In the genomic region with DNA sequence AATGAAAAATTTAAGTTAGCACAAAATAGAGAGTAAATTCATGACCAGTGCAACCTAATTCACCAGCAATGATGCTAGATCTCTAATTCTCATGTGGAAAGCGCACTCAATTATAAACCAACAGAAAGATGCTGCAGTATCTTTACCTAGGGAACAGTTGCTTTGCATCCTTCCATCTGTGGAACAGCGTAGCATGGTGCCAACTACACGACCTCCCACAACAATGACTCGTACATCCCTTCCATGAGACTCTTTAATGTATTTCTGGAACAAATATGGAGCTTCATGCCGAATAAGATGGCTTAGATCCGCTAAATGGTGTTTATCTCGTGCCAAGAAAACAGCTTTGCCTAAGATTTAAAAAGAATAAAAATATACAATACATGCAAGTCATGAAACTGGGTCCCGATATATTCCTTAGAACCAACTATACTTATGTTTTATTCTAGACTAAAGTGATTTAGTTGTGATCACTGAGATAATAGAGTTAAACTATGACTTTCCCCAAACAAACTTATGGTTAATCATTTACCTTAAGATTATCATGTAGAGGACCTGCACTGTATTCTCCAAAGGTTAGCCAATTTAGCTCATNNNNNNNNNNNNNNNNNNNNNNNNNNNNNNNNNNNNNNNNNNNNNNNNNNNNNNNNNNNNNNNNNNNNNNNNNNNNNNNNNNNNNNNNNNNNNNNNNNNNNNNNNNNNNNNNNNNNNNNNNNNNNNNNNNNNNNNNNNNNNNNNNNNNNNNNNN, we compare ENCODE assay signal across 16 mouse cellular contexts. TPM values are rescaled to one million over a fixed set of nuclear protein-coding genes. Genes with fewer than 3 reads are reported as not detected.
"Had no signal": no experiment of that assay in that cellular context is flagged by ENCODE, and none has a peak within 500 bp of the region (broad histone marks: within the 10 kb centered on the region; RNA-seq: fewer than 3 reads in every experiment).

No protein-coding gene starts in this region.

- DNase-seq: kidney, adult 8-10 months; kidney, postnatal 25 days; lung, embryonic 14.5 days; lung, postnatal 10 days; lung, postnatal 4 days; thymus, adult 18-20 months; thymus, postnatal 14 days had no signal

- H3K27ac ChIP-seq: hindbrain, postnatal 0 days; limb, embryonic 15.5 days; liver, embryonic 15.5 days; midbrain, embryonic 10.5 days; midbrain, embryonic 15.5 days; neural tube, embryonic 13.5 days; stomach, postnatal 0 days had no signal

- H3K4me3 ChIP-seq: limb, embryonic 15.5 days; liver, embryonic 15.5 days; midbrain, embryonic 10.5 days; midbrain, embryonic 15.5 days; neural tube, embryonic 13.5 days had no signal

- H3K4me2 ChIP-seq: limb, embryonic 15.5 days; liver, embryonic 15.5 days; lung, embryonic 14.5 days; midbrain, embryonic 15.5 days; neural tube, embryonic 13.5 days had no signal

- H3K36me3 ChIP-seq: liver, embryonic 15.5 days had no signal

- H3K9me3 ChIP-seq: limb, embryonic 15.5 days; liver, embryonic 15.5 days; midbrain, embryonic 10.5 days; midbrain, embryonic 15.5 days; neural tube, embryonic 13.5 days had no signal

- H3K9ac ChIP-seq: limb, embryonic 15.5 days; liver, embryonic 15.5 days; lung, embryonic 14.5 days; midbrain, embryonic 15.5 days; neural tube, embryonic 13.5 days had no signal

- H3K27me3 ChIP-seq: limb, embryonic 15.5 days; liver, embryonic 15.5 days; midbrain, embryonic 15.5 days; neural tube, embryonic 13.5 days had no signal

- ATAC-seq: hindbrain, postnatal 0 days; midbrain, embryonic 15.5 days had no signal

- H3K4me1 ChIP-seq: limb, embryonic 15.5 days; liver, embryonic 15.5 days; midbrain, embryonic 10.5 days; midbrain, embryonic 15.5 days; neural tube, embryonic 13.5 days had no signal

RNA-seq across cellular contexts. Expression of gene Rimklb, which starts 39.4 kb away (rescaled TPM):
- total RNA-seq: megakaryocyte, adult 5-6 weeks had no signal

RNA-seq across cellular contexts. Expression of gene Mfap5, which starts 46.5 kb away (rescaled TPM):
- total RNA-seq: layer of hippocampus, adult 18-20 months; megakaryocyte, adult 5-6 weeks had no signal
